Mouse (Mus musculus) limb, embryonic 13.5 days (tissue): ENCODE data around the gene Gbe1. TPM values are rescaled to one million over a fixed set of nuclear protein-coding genes. Genes with fewer than 3 reads are reported as not detected.

Source experiments
- ATAC-seq: fragments of 200-750 bp; cut with Nextera tagmentation; 2 replicates; pipeline ENCODE4 v1.8.0; 2017; ENCODE audit warnings: low read depth, moderate number of reproducible peaks, moderate TSS enrichment; ENCODE audit not compliant: low FRiP score
- H3K27ac ChIP-seq: fragments of 300-500 bp; sonication (generic); 2 replicates; pipeline ENCODE4 v1.5.1; 2015; ENCODE audit warnings: inconsistent platforms, mild to moderate bottlenecking, moderate library complexity
- H3K27me3 ChIP-seq: fragments of 300-500 bp; sonication (generic); 2 replicates; pipeline ENCODE4 v1.6.1; 2015; ENCODE audit warnings: mild to moderate bottlenecking, inconsistent platforms
- H3K36me3 ChIP-seq: fragments of 300-500 bp; sonication (generic); 2 replicates; pipeline ENCODE4 v1.6.1; 2015; ENCODE audit warnings: inconsistent platforms, mild to moderate bottlenecking, moderate library complexity
- H3K4me1 ChIP-seq: fragments of 300-500 bp; sonication (generic); 2 replicates; pipeline ENCODE4 v1.6.1; 2015; ENCODE audit warnings: inconsistent platforms
- H3K4me2 ChIP-seq: fragments of 300-500 bp; sonication (generic); replicated peaks from 2 replicates; pipeline ENCODE4 v1.6.1; 2015; ENCODE audit warnings: inconsistent platforms, mild to moderate bottlenecking, moderate library complexity
- H3K4me3 ChIP-seq: fragments of 300-500 bp; sonication (generic); 2 replicates; pipeline ENCODE4 v1.5.1; 2015; ENCODE audit warnings: moderate library complexity, mild to moderate bottlenecking, inconsistent platforms
- H3K9ac ChIP-seq: fragments of 300-500 bp; sonication (generic); 2 replicates; pipeline ENCODE4 v1.6.1; 2015; ENCODE audit warnings: mild to moderate bottlenecking, inconsistent platforms
- H3K9me3 ChIP-seq: fragments of 300-500 bp; sonication (generic); 2 replicates; pipeline ENCODE4 v1.6.1; 2016; ENCODE audit warnings: inconsistent platforms
- WGBS: fragments of 180-500 bp; shearing (Covaris S2); methylation state at CpG from one replicate; pipeline ENCODE4 v1.1.7; 2015; 5-methylcytosine and 5-hydroxymethylcytosine counted together
- polyA plus RNA-seq: library from polyadenylated mRNA; unstranded; fragments of >200 nt; fragmentation: Nextera tagmentation; extraction: Ambion mirVana; gene quantifications from 2 replicates; pipeline ENCODE4 v1.2.1, GENCODE M21; 2015

Gbe1 gene
- polyA plus RNA-seq, 1 experiment from 2014 or later: 17.8 TPM

DNA sequence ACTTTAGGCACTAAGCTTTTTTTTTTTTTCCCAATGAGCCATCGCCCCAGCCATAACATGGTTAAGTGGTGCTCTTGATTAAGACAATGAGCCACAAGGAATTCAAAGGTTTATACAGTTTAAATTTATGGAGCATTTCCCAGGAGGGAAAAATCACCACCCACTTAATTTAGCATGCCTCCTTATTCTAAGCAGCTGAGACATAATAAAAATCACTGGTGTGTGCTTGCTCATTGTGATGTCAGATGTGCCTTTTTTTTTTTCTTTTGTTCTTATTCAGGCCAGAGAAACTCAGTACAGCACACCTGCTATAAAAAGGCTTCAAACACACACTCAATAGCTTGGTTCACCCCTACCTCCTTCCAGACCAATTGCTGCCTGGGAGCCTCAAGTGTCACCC is 303.9 kb downstream of the Gbe1 start:
- Histone ChIP-seq H3K9ac (no peak overlapping the region), H3K4me3 (no peak overlapping the region), H3K27ac (no peak overlapping the region), H3K4me2 (no peak overlapping the region), H3K27me3 (no peaks in the 10 kb centered on the region), H3K36me3 (no peaks in the 10 kb centered on the region), H3K9me3 (no peaks in the 10 kb centered on the region), H3K4me1 (no peaks in the 10 kb centered on the region)
- ATAC-seq: no peak
- 86% methylated on average over 1 of the region's 1 CpGs for WGBS

DNA sequence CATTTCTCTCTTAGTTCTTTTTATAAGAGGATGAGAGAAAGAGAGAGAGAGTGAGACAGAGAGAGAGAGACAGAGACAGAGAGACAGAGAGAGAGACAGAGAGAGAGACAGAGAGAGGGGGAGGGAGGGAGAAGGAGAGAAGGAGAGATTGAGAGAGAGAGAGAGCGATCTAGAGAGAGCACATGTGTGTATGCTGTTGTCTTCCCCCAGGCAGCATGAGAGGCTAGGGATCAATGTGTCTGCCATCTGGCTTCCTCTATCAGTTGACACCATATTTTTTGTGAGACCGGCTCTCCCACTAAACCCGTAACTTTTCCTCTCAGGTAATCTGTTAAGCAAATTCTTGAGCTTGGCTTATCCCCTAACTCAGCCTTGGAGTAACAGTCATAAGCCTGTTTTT is 304.4 kb downstream of the Gbe1 start:
- Histone ChIP-seq H3K4me1 (no peaks in the 10 kb centered on the region), H3K9me3 (no peaks in the 10 kb centered on the region), H3K27me3 (no peaks in the 10 kb centered on the region), H3K4me3 (no peak overlapping the region), H3K9ac (no peak overlapping the region), H3K36me3 (no peaks in the 10 kb centered on the region), H3K4me2 (no peak overlapping the region), H3K27ac (no peak overlapping the region)
- ATAC-seq: no peak
- 65% methylated on average over 3 of the region's 3 CpGs for WGBS
